Mouse (Mus musculus) E14TG2a.4 (cell line): ENCODE data around the gene Kcna10.

Experiments
- CTCF ChIP-seq: conservative IDR thresholded peaks from 2 replicates; pipeline ENCODE4 v1.5.1; 2014; ENCODE audit warnings: low read length
- NANOG ChIP-seq: IDR thresholded peaks from 2 replicates; pipeline ENCODE4 v1.6.1; 2014; ENCODE audit warnings: borderline replicate concordance, low read length, mixed read lengths
- POU5F1 ChIP-seq: IDR thresholded peaks from 2 replicates; pipeline ENCODE4 v1.6.1; 2014; ENCODE audit warnings: low read length, borderline replicate concordance

DNA sequence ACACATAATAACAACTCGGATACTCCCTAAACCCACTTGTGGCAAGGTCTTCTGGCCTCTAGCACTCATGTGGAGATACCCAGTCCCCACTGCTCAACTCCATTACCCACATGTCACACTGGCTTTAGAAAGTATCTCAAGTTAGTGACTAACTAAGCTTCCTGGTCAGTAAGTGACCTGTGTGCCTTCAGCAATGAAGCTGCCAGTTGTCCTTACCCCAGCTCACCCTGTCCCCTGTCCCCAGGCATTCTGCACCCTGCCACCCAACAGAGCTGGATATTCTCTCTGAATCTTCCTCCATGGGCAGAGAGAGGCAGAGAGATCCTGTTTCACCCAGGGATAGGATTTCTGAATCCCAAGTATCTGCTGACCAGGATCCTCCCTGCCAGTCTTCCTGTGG is at the start of gene Kcna10:
- TF ChIP-seq CTCF (no peak), POU5F1 (no peak), NANOG (no peak)
